Mouse (Mus musculus): ENCODE measurements around the gene Tex264.
"Not testable (repeated sequence)": the region's sequence is repeated elsewhere in the genome, so short reads cannot be mapped to it uniquely, and the experiment has no call there.

Gene Tex264

DNA sequence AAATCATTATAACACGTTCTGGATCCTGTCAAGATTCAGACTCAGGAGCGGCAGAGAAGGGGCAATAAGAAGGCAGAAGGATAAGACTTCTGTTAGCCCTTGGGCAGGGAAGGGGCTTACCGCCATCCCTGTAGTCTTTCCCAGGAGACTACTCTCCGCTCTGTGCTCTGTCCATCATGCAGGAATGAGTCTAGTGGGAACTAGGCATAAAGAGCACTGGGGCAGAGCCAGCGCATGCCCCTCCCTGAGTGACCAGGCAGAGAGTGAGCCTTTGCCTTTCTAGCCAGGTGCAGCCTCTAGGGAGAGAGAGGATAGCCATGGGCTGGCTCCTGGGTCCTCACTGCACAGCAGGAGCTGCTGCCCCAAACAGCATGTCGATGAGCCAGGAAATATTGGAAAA is 20.9 kb downstream of the Tex264 start:
- in situ Hi-C loops (cut with MboI), result no loop called here

DNA sequence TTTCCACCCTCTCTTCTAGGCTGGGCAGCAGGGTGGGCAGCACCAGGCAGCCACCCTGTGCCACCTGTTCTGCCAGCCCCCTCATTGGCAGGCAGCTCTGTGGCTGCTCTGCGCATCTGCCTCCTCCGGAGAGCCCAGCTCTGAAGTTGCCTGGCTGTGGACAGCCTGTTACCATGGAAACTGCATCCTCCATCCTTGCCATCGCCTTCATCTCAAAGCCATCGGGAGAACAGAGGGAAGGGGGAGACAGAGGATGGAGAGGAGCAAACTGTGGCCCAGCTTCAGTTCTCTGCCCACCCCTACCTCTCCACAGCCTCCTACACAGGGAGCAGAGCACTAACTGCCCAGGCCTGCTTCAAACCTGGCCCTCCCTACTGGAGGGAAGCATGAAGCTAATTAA is 21.3 kb downstream of the Tex264 start:
- in situ Hi-C loops (cut with MboI), result no loop called here

DNA sequence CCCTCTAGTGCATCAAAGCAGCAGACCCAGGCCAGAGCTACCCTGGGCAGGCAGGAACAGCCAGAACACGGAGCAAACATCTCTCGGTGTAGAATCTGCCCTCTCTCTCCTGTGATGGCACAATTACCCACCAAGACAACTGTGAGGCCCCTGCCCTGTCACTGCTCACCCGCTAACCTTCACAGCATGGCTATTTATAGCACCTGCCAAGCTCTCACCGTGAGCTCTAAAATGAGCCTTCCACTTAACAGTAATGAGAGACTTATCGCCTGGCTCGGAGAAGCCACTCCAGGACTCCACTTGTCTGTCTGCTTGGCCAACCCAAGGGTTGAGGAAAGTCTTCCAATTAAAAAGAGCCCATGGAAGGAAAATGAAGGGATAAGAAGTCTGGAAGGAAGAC is 22.5 kb downstream of the Tex264 start:
- in situ Hi-C loops (cut with MboI), result no loop called here

DNA sequence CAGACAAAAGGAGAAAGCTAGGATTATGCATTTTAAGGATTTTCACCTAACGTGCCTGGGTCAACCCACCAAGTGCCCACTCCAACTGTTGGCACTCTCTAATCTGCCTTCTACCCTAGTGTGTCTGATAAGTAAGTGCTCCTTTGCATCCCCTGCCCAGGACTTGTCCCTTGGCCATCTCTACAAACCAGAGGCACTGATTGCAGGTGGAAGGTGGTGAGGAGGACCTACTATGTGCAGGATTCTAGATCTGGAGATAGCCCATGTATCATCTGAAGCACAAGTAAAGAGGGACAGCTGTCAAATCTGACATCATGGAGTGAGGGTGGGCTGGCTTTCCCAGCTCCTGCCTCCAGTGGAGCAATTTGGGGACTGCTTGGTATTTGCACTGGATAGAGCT is 25.8 kb downstream of the Tex264 start:
- in situ Hi-C loops (cut with MboI), result no loop called here

DNA sequence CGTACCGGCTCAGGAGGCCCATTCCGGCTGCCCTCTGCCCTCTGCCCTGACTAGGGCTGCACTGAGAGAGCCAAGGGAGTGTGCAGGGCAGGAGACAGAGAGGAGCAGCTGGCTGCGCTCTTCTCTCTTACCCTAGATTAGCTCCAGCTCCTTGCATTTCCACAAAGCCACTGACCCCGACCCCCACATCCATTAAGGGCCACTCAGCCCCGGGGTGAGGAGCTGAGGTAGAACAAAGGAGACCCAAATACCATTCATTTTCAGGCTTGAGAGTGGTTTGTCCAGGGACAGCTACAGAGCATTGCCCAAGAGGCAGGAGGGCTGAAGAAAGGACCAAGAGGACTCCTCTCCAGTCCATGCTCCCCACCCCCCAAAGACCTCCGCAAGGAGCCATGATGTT is 26.3 kb downstream of the Tex264 start:
- in situ Hi-C loops (cut with MboI), result no loop called here

DNA sequence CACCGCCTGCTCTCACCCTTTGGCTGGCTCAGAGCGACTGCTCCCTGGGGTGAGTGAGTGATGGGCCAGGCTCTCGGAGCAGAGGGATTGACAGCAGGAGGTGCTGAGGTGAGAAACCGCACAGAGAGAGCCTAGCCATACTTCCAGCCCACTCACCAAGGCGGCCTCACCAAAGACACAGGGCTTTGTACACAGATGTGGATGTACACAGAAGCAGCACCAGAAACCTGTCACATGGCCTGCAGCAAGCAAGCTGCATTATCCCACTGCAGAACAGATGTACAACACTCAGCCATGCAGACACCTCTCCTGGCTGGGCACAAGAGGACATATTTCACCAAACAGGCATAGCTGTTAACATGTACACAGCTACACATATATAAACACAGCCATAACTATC is 28.1 kb downstream of the Tex264 start:
- in situ Hi-C loops (cut with MboI), result no loop called here

DNA sequence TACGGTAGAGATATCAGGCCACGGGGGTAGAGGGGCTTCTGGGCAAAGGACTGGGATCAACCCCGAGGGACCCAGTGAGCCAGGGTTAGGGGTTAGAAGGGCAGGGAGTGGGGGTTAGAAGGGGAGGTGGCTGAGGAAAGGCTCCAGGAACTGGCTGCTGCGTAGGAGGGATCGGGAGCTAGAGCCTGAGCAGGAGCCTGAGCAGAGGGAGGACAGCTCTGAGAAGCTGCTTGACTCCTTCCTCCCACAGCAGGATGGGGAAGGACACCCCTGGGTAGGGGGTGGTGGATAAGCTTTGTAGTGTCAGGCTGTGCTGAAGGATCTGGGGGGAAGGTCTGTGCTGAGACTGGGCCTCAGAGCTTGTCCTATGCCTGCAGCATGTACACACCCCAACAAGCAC is 28.9 kb downstream of the Tex264 start:
- in situ Hi-C loops (cut with MboI), result no loop called here

DNA sequence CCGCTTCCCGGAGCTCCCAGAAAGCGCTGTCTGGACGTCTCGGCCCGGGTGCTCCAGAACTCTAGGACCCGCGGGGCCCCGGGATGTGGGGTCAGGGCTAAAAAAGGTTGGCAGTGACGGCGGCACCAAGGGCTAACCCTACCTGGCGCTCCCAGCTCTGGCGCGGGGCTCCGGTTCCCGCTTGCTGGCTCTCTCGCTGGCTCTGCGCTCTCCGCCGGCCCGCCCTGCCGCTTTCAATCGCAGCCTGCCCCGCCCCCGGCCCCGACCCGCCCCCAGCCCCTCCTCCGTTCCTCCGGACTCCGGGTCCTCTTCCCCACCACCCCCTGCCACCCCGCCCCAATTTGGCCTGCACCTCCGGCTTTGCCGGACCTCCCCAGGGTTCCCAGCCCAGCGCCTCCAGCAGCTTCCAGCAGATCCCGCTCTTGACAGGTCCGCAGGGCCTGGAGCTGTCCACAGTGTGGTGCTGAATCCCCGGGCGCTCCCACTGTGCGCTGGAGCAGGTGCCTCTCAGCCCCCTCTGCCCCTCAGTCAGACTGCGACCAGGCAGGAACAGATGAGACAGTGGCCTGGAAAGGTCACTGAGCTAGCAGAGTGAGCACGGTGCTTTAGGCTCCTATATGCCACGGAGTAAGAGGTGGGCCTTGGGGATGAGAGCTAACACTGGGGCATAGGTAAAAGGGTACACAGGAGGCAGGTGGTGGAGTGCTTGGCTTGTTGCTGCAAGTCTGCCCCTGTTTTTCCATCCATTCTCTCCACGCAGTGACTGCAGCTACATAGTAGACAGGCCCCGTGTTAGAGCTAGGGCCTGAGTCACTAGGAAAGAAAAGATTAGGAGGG is 29.6 kb downstream of the Tex264 start, which contains the start of gene Grm2:
Gene Grm2, minus strand, starts transcription at position 199 of the 837 bp plus-strand sequence.
- in situ Hi-C loops (cut with MboI), result no loop called here

DNA sequence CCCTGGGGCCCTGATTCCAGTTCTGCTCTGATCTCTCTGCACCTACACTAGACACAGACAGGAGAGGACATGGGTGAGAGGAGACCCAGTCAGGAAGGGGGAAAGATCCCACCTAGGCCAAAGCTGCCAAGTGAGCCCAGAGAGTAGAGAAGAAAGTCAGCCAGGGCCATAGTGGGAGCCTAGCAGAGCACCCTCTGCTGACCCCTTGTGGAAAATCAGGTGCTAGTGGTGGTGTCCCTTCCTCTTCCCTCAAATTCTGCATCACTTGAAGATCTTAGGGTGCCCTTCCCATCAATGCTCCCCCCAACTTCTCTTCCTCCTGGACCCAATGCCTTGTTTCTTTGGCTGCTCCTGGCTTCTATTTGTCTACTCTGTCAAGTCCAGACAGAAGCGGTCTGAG is 33.0 kb downstream of the Tex264 start:
- in situ Hi-C loops (cut with MboI), result no loop called here

DNA sequence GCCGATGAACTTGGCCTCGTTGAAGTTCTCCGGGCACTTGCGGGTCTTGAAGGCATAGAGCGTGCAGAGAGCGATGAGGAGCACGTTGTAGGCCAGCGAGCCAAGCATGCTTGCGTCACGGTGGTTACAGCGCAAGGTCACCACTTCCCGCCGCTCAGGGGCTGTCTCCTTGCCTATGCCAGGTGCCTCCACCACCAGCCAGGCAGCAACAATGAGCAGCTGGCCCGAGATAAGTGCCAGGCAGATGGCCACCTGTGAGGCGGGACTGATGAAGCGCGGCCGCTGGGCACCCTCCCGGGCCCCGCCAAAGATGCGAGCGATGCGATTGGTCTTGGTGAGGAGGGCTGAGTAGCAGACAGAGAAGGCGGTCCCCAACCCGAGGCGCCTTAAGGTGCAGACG is 38.5 kb downstream of the Tex264 start:
- in situ Hi-C loops (cut with MboI), result no loop called here

DNA sequence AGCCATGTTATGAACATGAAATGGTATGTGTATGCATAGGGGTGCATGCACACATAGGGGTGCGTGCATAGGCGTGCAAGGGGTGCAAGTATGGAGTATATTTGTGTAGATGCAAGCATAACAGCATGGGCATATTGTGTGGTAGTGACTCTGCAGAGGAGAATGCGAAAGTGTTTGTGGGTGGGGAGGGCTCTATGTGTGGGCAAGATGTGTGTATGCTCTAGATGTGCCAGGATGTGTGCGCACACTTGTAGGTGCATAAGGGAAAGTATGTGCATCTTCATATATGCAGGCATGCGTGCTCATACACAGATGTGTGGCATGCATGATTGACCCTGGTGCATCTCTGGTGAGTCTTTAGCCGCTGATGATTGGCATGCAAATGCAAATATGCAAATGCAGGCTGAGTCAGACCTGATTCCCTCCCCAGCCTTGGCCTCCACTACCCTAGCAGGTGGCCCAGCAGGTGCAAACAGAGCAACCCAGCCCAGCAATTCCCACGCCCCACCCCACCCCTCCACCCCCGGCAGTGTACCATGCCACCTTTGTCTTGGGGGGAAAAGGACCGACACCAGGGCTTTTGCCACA is 39.9 kb downstream of the Tex264 start:
- in situ Hi-C loops (cut with MboI), result no loop called here

DNA sequence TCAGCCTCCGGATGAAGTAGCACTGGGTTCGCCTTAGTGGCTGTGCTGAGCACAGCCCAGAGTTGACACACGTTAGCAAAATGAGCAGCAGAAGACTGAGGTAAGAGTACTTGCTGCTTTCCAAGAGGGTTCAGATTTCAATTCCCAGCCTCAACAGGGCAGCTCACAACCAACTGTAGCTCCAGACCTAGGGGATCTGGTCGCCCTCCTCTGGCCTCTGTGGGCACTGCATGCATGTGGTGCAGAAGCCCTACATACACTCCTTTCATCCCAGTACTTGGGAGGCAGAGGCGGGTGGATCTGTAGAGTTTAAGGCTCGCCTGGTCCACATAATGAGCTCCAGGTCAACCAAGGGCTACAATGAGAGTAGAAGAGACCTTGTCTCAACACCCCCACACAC is 41.9 kb downstream of the Tex264 start:
- in situ Hi-C loops (cut with MboI), result no loop called here

DNA sequence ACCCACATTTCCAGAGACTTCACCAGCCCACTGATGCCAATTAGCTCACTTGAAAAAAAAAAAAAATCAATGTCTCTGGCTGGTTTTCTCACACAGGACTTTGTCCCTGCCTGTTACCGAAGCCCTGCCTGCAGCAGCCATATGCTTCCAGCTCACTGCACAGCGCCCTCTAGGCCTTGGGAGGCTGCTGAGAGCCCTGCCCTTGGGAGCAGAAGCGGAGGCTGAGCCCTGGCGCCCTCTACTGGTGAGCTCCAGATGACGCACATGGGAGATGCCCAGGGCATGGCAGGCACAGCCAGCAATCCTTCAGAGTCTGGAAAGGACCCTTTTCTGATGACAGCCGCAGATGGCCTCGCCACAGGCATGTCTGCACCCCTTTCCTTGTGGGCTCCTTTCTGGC is 42.6 kb downstream of the Tex264 start:
- in situ Hi-C loops (cut with MboI), result no loop called here

DNA sequence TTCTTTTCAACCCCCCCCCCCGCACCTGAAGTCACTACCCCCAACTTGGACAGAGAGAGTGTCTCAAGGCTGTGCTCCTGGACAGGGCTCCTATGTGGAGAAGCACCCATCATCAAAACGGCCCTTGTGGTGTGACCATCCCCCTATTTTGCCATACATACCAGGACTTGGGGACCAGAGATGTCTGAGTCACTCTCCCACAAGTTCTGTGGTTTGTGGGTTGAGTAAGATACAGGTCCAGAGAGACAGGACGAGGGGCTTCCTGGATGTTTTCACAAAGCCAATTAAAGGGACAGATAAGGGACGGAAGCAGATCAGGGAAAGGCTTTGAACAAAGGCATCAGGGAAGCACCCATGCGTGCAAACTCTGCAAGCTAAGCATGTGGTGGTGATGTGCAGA is 44.4 kb downstream of the Tex264 start:
- in situ Hi-C loops (cut with MboI), result no loop called here

DNA sequence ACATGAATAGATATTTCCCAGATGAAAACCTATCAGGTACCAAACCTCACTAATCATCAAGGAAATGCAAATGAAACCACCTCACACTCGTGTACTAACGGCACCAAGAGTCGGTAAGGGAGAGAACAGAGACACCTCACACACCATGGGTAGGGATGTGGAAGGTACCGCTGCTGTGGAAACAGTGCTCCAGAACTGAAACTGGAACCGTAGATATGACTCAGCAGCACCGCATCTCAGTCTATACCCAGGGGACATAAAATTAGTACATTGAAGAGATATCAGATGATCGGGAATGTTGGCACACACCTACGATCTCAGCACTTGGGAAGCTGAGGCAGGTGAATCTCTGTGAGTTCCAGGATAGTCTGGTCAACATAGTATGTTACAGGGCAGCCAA is 47.6 kb downstream of the Tex264 start:
- in situ Hi-C loops (cut with MboI), result no loop called here

DNA sequence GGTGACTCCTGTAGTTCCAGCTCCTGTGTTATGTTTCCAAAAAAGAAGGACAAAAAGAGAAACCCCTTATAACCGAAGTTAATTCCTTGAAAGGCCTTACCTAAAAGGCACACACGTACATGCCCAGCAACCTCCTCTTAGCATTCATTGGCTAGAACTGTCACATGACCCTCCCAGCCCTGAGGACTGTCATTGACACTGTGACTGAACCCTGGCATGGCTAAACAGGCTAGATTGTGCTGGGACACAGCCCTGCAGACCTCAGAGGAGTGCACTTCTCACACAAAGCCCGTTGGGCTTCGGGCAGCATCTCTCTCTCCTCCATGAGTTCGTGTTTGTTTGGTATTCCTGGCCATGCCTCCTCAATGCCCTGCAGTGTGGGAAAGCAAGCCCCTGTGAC is 53.5 kb downstream of the Tex264 start:
- in situ Hi-C loops (cut with MboI), result no loop called here

DNA sequence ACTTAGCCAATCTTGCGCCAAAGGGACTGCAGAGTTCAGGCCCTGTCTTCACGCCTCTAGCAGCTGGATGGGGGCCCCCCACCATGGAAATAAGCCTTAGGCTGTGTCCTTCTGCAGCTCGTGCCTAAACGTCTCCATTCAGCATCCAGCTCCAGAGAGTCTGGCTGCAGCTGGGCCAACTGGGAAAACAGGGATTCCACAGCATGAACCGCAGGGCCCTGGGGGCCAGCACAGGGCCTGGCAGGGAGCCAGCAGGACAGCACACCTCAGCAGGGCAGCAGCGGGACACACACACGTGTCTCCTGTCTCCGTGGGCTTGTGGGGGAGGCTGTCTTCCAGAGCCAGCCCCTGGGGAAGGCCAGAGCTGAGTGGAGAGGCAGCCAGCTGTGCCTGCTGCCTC is 57.9 kb downstream of the Tex264 start:
- in situ Hi-C loops (cut with MboI), result not testable (repeated sequence)

DNA sequence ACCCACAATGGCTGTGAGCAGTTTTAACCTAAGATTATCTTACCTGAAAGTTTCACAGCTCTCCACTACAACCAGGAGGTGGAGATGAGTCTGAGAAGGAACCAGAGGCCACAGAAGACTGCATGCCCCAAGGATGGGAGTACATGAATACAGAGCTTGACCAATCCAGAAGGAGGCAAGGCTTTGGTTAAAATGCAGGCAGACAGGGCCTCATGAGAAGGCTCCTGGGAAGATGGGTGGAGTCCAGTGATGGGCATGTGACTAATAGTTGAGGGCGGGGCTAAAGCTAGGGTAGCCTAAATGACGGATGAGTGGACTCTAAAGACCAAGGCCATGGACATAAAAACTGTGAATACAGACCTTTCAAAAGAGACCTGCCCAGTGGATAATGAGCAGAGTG is 59.4 kb downstream of the Tex264 start, which contains the start of gene Iqcf6:
Gene Iqcf6, plus strand, starts transcription at position 301 of the 400 bp plus-strand sequence.
- in situ Hi-C loops (cut with MboI), result no loop called here

DNA sequence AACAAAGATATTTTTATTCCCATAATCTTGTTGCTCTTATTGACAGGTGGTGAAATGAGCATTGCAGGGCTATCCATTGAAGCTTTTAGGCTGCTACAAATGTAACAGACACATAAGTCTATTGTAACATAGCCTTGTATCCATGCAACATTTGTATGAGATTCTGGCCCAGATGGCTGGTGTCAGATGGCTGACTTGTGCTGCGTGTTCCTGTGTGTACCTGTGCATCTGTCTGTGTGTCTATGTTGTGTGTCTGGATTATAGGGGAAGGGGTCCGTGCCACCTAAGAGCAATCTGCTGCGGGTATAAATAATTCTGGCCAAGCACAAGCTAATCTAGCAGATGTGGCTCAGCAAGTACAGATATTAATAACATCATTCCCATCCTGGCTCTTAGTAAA is 68.2 kb downstream of the Tex264 start:
- in situ Hi-C loops (cut with MboI), result no loop called here

DNA sequence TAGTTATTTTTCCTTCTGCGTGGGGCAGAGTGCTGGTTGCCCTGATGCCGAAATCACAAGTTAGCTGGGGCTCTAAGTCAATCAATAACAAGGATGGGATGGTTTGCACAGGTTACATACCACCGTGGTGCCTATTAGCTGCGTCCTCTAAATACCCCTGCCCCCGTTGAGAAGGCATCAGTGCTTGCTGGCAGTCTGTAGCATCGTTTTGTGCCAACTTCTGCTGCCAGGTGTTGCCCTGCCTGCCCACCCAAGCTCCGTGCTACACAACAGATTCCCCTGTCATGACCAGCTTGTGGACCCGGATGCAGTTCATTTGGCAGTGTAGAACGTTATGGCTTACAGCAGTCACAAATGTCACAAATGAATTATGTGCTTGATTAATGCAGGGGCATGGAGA is 69.4 kb downstream of the Tex264 start:
- in situ Hi-C loops (cut with MboI), result no loop called here

DNA sequence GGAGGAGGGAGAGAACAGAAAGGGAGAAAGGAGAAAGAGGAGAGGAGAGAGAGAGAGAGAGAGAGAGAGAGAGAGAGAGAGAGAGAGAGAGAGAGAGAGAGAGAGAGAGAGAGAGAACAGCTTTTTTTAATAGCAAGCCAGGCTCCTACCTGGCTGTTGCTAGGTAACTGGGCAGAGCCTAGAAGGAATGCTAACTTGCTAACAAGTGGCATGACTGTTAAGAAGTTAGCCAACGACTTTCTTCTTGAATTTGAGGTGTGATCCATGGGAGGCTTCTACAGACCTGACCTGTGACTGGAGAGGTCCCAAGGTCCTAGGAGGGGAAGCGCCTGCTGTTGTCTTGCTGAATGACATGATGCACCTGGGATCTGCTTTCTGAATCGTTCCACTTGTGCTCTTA is 71.1 kb downstream of the Tex264 start:
- in situ Hi-C loops (cut with MboI), result no loop called here

DNA sequence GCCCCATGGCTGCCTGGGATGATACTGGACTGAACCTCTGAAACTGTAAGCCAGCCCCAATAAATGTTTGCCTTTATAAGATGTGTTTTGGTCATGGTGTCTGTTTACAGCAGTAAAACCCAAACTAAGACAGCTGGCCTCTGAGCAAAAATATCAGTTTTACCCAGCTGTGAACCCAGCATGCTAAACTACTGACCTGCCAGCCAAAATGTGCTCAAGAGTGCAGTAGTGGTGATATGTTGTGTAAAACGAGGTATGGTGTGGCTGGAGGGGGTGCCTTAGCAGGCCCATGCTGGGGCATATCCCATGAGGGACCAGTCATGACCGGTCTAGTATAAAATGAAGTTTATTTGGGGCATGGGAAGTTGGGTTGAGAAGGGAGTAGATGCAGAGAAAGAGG is 71.8 kb downstream of the Tex264 start:
- in situ Hi-C loops (cut with MboI), result no loop called here

DNA sequence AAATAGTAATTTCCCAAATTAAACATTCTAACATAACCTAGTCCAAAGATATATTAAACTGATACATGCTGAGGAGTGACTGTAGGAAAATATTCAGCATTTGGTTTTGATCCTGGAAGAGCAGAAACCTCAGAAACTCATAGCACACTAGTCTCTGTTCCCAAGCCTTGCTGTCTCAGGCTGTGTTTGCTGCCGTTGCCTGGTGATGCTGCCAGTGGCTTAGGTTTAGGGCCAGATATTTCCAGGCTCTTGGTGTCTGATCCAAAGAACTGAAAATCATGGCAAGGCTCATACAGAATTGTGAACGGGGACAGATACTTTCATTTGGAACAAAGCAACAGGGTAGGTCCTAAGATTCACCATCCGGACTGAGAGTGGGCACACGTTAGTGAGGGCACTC is 75.0 kb downstream of the Tex264 start:
- in situ Hi-C loops (cut with MboI), result no loop called here

Measured in mature B cell (primary cell).